Mouse (Mus musculus): Measurements from ENCODE around the gene Mkrn2.

GRCm38 (mm10) chr6:115606461-115606860 is 4.8 kb downstream of the Mkrn2 start:
- TF ChIP-seq POLR2A (IDR thresholded peaks at IDR 0.05; ENCODE audit: borderline replicate concordance, control insufficient read depth, low read depth, low read length) (no peak), CTCF (IDR thresholded peaks at IDR 0.05; ENCODE audit: control insufficient read depth, insufficient read depth, low read length) (no peak)

Measured in bone marrow, adult 2 months (tissue).